ENCODE assay signal across 25 mouse cellular contexts in genomic region chr3:109571483-109571882, GRCm38 (mm10).
DNase-seq lines count a peak whose midpoint lies in the region; ATAC-seq lines count a peak whose summit lies in the region.
"Had no signal": no experiment of that assay in that cellular context is flagged by ENCODE, and none has a peak within 500 bp of the region (broad histone marks: within the 10 kb centered on the region; RNA-seq: fewer than 3 reads in every experiment).

No protein-coding gene starts in this region.

- H3K9me3 ChIP-seq in midbrain, embryonic 11.5 days (ENCODE audit: control insufficient read depth, low read length), result no peaks in the 10 kb centered on the region
- H3K9me3 ChIP-seq in midbrain, embryonic 16.5 days (replicated peaks; ENCODE audit: control insufficient read depth, low read length, poor library complexity, severe bottlenecking), result no peaks in the 10 kb centered on the region
- H3K9me3 ChIP-seq in megakaryocyte, embryonic 14.5 days, result no peaks in the 10 kb centered on the region
- H3K9me3 ChIP-seq in heart, embryonic 10.5 days, result no peaks in the 10 kb centered on the region
- H3K9me3 ChIP-seq: embryonic facial prominence, embryonic 12.5 days; embryonic facial prominence, embryonic 15.5 days; heart, embryonic 13.5 days; hindbrain, embryonic 12.5 days; hindbrain, embryonic 15.5 days had no signal

- H3K27me3 ChIP-seq in midbrain, embryonic 11.5 days (ENCODE audit: control insufficient read depth, insufficient read depth, low read length), result no peaks in the 10 kb centered on the region
- H3K27me3 ChIP-seq in midbrain, embryonic 16.5 days (ENCODE audit: control insufficient read depth, insufficient read depth, low read depth, low read length), result no peaks in the 10 kb centered on the region
- H3K27me3 ChIP-seq in megakaryocyte, embryonic 14.5 days (replicated peaks), result no peaks in the 10 kb centered on the region
- no peaks in the 10 kb centered on the region for H3K27me3 ChIP-seq in heart, embryonic 10.5 days (ENCODE audit: insufficient read depth, poor library complexity, severe bottlenecking)
- H3K27me3 ChIP-seq: embryonic facial prominence, embryonic 12.5 days; embryonic facial prominence, embryonic 15.5 days; heart, embryonic 13.5 days; hindbrain, embryonic 12.5 days; hindbrain, embryonic 15.5 days had no signal

- no peaks in the 10 kb centered on the region for H3K36me3 ChIP-seq in midbrain, embryonic 11.5 days (ENCODE audit: control insufficient read depth, insufficient read depth, low read length)
- H3K36me3 ChIP-seq in midbrain, embryonic 16.5 days (ENCODE audit: control insufficient read depth, insufficient read depth, low read length), result no peaks in the 10 kb centered on the region
- peaks cover 92% of the 10 kb centered on the region for H3K36me3 ChIP-seq in megakaryocyte, embryonic 14.5 days (replicated peaks; ENCODE audit: low read length)
- no peaks in the 10 kb centered on the region for H3K36me3 ChIP-seq in heart, embryonic 10.5 days
- H3K36me3 ChIP-seq: embryonic facial prominence, embryonic 12.5 days; embryonic facial prominence, embryonic 15.5 days; heart, embryonic 13.5 days; hindbrain, embryonic 12.5 days; hindbrain, embryonic 15.5 days had no signal

- no peak overlapping the region for H3K4me2 ChIP-seq in midbrain, embryonic 11.5 days
- H3K4me2 ChIP-seq in midbrain, embryonic 16.5 days (ENCODE audit: low read length), result no peak overlapping the region
- H3K4me2 ChIP-seq: embryonic facial prominence, embryonic 12.5 days; embryonic facial prominence, embryonic 15.5 days; heart, embryonic 13.5 days; hindbrain, embryonic 12.5 days; hindbrain, embryonic 15.5 days had no signal

- no peak overlapping the region for H3K9ac ChIP-seq in midbrain, embryonic 11.5 days (ENCODE audit: low read length)
- H3K9ac ChIP-seq in midbrain, embryonic 16.5 days (ENCODE audit: low read depth, low read length), result no peak overlapping the region
- H3K9ac ChIP-seq: embryonic facial prominence, embryonic 12.5 days; embryonic facial prominence, embryonic 15.5 days; heart, embryonic 13.5 days; hindbrain, embryonic 12.5 days; hindbrain, embryonic 15.5 days had no signal

- H3K27ac ChIP-seq in midbrain, embryonic 11.5 days (ENCODE audit: low read depth, low read length), result no peak overlapping the region
- no peak overlapping the region for H3K27ac ChIP-seq in midbrain, embryonic 16.5 days (ENCODE audit: low read length)
- H3K27ac ChIP-seq in heart, embryonic 10.5 days, result no peak overlapping the region
- H3K27ac ChIP-seq: embryonic facial prominence, embryonic 12.5 days; embryonic facial prominence, embryonic 15.5 days; gastrocnemius, adult 2 months; heart, embryonic 13.5 days; hindbrain, embryonic 12.5 days; hindbrain, embryonic 15.5 days had no signal

- DNase-seq in midbrain, embryonic 11.5 days (ENCODE audit: low spot score, missing footprints), result peak; percentile 28
- no peak for DNase-seq in cerebellum, adult 8-10 months
- no peak for DNase-seq in heart, embryonic 10.5 days (ENCODE audit: low spot score)
- no peak for DNase-seq in frontal cortex, postnatal 36 days (ENCODE audit: low spot score in 2 of 2)
- DNase-seq: adrenal gland, adult 8-10 months; adrenal gland, postnatal 25 days; cerebellum, adult 11-12 months; cerebellum, adult 9-10 months; cerebellum, postnatal 14 days; gastrocnemius, adult 2 months; gastrocnemius, postnatal 14 days; heart, adult 18-20 months; heart, postnatal 14 days; heart, postnatal 4 days had no signal

- ATAC-seq in midbrain, embryonic 11.5 days (ENCODE audit: low FRiP score), result no peak
- ATAC-seq in midbrain, embryonic 16.5 days, result no peak
- ATAC-seq in granulocyte monocyte progenitor cell, adult 5-6 weeks (replicated peaks; ENCODE audit: poor library complexity, severe bottlenecking), result peak; percentile 71
- ATAC-seq: activated CD4-positive, CD25-positive, alpha-beta regulatory T cell, adult 4 months; CD4-positive, CD25-positive, alpha-beta regulatory T cell, adult 4 months; forebrain, embryonic 14.5 days had no signal

- no peak overlapping the region for H3K4me3 ChIP-seq in midbrain, embryonic 11.5 days (ENCODE audit: low read depth, low read length)
- H3K4me3 ChIP-seq in midbrain, embryonic 16.5 days (ENCODE audit: low read depth, low read length), result no peak overlapping the region
- H3K4me3 ChIP-seq in megakaryocyte, embryonic 14.5 days (replicated peaks), result peak overlapping the region; percentile 57
- H3K4me3 ChIP-seq in heart, embryonic 10.5 days, result no peak overlapping the region
- H3K4me3 ChIP-seq: embryonic facial prominence, embryonic 12.5 days; embryonic facial prominence, embryonic 15.5 days; gastrocnemius, adult 2 months; heart, embryonic 13.5 days; hindbrain, embryonic 12.5 days; hindbrain, embryonic 15.5 days had no signal

- 79% methylated on average over 1 of the region's 1 CpGs for WGBS in midbrain, embryonic 11.5 days
- WGBS in midbrain, embryonic 16.5 days, result 83% methylated on average over 1 of the region's 1 CpGs
- 82% methylated on average over 1 of the region's 1 CpGs for WGBS in heart, embryonic 10.5 days

- H3K4me1 ChIP-seq in midbrain, embryonic 11.5 days (ENCODE audit: control insufficient read depth, insufficient read depth, low read length), result peaks cover 3% of the 10 kb centered on the region; the same call in 1 of the 2 replicates
- peaks cover 4% of the 10 kb centered on the region; the same call in 1 of the 2 replicates for H3K4me1 ChIP-seq in midbrain, embryonic 16.5 days (ENCODE audit: control insufficient read depth, insufficient read depth, low read length)
- peaks cover 52% of the 10 kb centered on the region for H3K4me1 ChIP-seq in megakaryocyte, embryonic 14.5 days
- H3K4me1 ChIP-seq in heart, embryonic 10.5 days, result peaks cover 6% of the 10 kb centered on the region
- H3K4me1 ChIP-seq: embryonic facial prominence, embryonic 12.5 days; embryonic facial prominence, embryonic 15.5 days had no signal
